Mouse (Mus musculus): ENCODE measurements around the gene Bbip1. TPM values are rescaled to one million over a fixed set of nuclear protein-coding genes. Genes with fewer than 3 reads are reported as not detected.
A peak's percentile ranks its signal among the peaks of the same experiment; 100 is the strongest.

Gene Bbip1
- total and polyA plus RNA-seq, 3 experiments: 71.3 to 75.9 TPM; not detected in 1

- no peaks in the 10 kb centered on the region for H3K79me2 ChIP-seq (ENCODE audit: control insufficient read depth, insufficient read depth, low read length, poor library complexity)
- peak overlapping the region; percentile 12 to 22 for H3K4me3 ChIP-seq (ENCODE audit: control insufficient read depth in 1 of 2, insufficient read depth in 1 of 2, low read depth in 2 of 2, low read length in 2 of 2)
- peaks cover 43 to 62% of the 10 kb centered on the region in 2 experiments for H3K4me1 ChIP-seq (ENCODE audit: control insufficient read depth in 1 of 2, insufficient read depth in 2 of 2, low read length in 2 of 2)
- peak; percentile 82 for DNase-seq (ENCODE audit: low read depth, low spot score)
- H3K27me3 ChIP-seq (ENCODE audit: control insufficient read depth in 1 of 2, insufficient read depth in 2 of 2, low read length in 2 of 2): no peaks in the 10 kb centered on the region
- H3K9ac ChIP-seq (ENCODE audit: control insufficient read depth, low read depth, low read length, poor library complexity, severe bottlenecking): peak overlapping the region; percentile 49
- H3K36me3 ChIP-seq (ENCODE audit: control insufficient read depth in 1 of 2, insufficient read depth in 2 of 2, low read length in 2 of 2): peaks cover 0 to 62% of the 10 kb centered on the region in 2 experiments; a peak in 2 of 4 replicates
- peak overlapping the region; percentile 82 for H3K27ac ChIP-seq (ENCODE audit: control insufficient read depth, low read depth, low read length)
- H3K9me3 ChIP-seq (replicated peaks; ENCODE audit: insufficient read depth, low read length): no peaks in the 10 kb centered on the region
- TF ChIP-seq NELFE (IDR thresholded peaks at IDR 0.05; ENCODE audit: low read depth, low read length): no peak
- peak; percentile 73 for TF ChIP-seq MYC (IDR thresholded peaks at IDR 0.05; ENCODE audit: low read depth, low read length)
- TF ChIP-seq E2F4 (IDR thresholded peaks at IDR 0.05; ENCODE audit: borderline replicate concordance, low read depth, low read length): no peak
- TF ChIP-seq MAX (IDR thresholded peaks at IDR 0.05; ENCODE audit: low read length): peak; percentile 77
- TF ChIP-seq BHLHE40 (IDR thresholded peaks at IDR 0.05; ENCODE audit: borderline replicate concordance, low read depth, low read length): peak; percentile 74; the same call in 1 of the 2 replicates
- peak; percentile 76 for TF ChIP-seq TCF12 (IDR thresholded peaks at IDR 0.05; ENCODE audit: low read depth, low read length)
- no peak for TF ChIP-seq TBP (IDR thresholded peaks at IDR 0.05; ENCODE audit: low read depth, low read length)
- TF ChIP-seq RCOR1 (IDR thresholded peaks at IDR 0.05; ENCODE audit: low read depth, low read length): peak; percentile 74
- 0 out of 2 replicates have a peak, but pooled peaks have one; percentile 51 for TF ChIP-seq MEF2A (IDR thresholded peaks at IDR 0.05; ENCODE audit: extremely low read depth, insufficient replicate concordance, low read depth, low read length, poor library complexity, severe bottlenecking)
- TF ChIP-seq GABPA (IDR thresholded peaks at IDR 0.05; ENCODE audit: low read depth, low read length): no peak
- TF ChIP-seq EP300 (IDR thresholded peaks at IDR 0.05; ENCODE audit: low read depth in 1 of 2, low read length in 2 of 2): peak; percentile 80 to 81
- TF ChIP-seq ZC3H11A (IDR thresholded peaks at IDR 0.05; ENCODE audit: low read depth, low read length): no peak
- peak; percentile 94; the same call in 1 of the 2 replicates for TF ChIP-seq CHD1 (IDR thresholded peaks at IDR 0.05; ENCODE audit: low read depth, low read length)
- TF ChIP-seq JUND (IDR thresholded peaks at IDR 0.05; ENCODE audit: low read depth, low read length): no peak
- TF ChIP-seq KAT2A (conservative IDR thresholded peaks at IDR 0.05; ENCODE audit: low read depth, low read length): no peak
- TF ChIP-seq ETS1 (IDR thresholded peaks at IDR 0.05; ENCODE audit: low read depth, low read length): peak; percentile 89
- no peak for TF ChIP-seq TAL1 (IDR thresholded peaks at IDR 0.05; ENCODE audit: low read length)
- peak; percentile 53; the same call in 1 of the 2 replicates for TF ChIP-seq POLR2AphosphoS5 (IDR thresholded peaks at IDR 0.05; ENCODE audit: borderline replicate concordance, low read depth, low read length)
- no peak for TF ChIP-seq POLR2A (IDR thresholded peaks at IDR 0.05; ENCODE audit: control insufficient read depth in 1 of 2, insufficient read depth in 1 of 2, low read depth in 1 of 2, low read length in 2 of 2, poor library complexity in 1 of 2)
- no peak for TF ChIP-seq USF2 (IDR thresholded peaks at IDR 0.05; ENCODE audit: borderline replicate concordance in 1 of 2, insufficient read depth in 1 of 2, low read depth in 1 of 2, low read length in 2 of 2)
- no peak for TF ChIP-seq POLR2AphosphoS2 (IDR thresholded peaks at IDR 0.05; ENCODE audit: low read length)
- no peak for TF ChIP-seq CHD2 (IDR thresholded peaks at IDR 0.05; ENCODE audit: low read length)
- TF ChIP-seq HCFC1 (IDR thresholded peaks at IDR 0.05; ENCODE audit: low read depth, low read length): peak; percentile 47; the same call in 1 of the 2 replicates
- peak; percentile 95 for TF ChIP-seq ZNF384 (IDR thresholded peaks at IDR 0.05; ENCODE audit: low read depth, low read length)
- peak in 2 of 3 experiments; percentile 7 to 25; a peak in 2 of 6 replicates for TF ChIP-seq CTCF (IDR thresholded peaks at IDR 0.05 in 2 of 3, conservative IDR thresholded peaks at IDR 0.05 in 1 of 3; ENCODE audit: control insufficient read depth in 1 of 3, insufficient read depth in 1 of 3, low read depth in 2 of 3, low read length in 3 of 3, poor library complexity in 1 of 3, severe bottlenecking in 1 of 3)
- TF ChIP-seq MXI1 (IDR thresholded peaks at IDR 0.05; ENCODE audit: low read depth, low read length): peak; percentile 87
- 0 out of 2 replicates have a peak, but pooled peaks have one; percentile 37 for TF ChIP-seq MYB (IDR thresholded peaks at IDR 0.05; ENCODE audit: low read depth, low read length)
- TF ChIP-seq RAD21 (IDR thresholded peaks at IDR 0.05; ENCODE audit: low read depth, low read length): peak; percentile 18
- peak; percentile 72 for TF ChIP-seq ZKSCAN1 (IDR thresholded peaks at IDR 0.05; ENCODE audit: low read depth, low read length)
- peak; percentile 31 for TF ChIP-seq SMC3 (IDR thresholded peaks at IDR 0.05; ENCODE audit: low read depth, low read length)
- TF ChIP-seq MAFK (IDR thresholded peaks at IDR 0.05; ENCODE audit: borderline replicate concordance, low read depth, low read length): no peak
- TF ChIP-seq GATA1 (IDR thresholded peaks at IDR 0.05; ENCODE audit: low read depth, low read length): peak; percentile 79
- TF ChIP-seq NRF1 (IDR thresholded peaks at IDR 0.05; ENCODE audit: insufficient read depth, low read depth, low read length, poor library complexity, severe bottlenecking): no peak
- TF ChIP-seq USF1 (IDR thresholded peaks at IDR 0.05; ENCODE audit: low read depth, low read length): no peak
- no peak for TF ChIP-seq ZMIZ1 (IDR thresholded peaks at IDR 0.05; ENCODE audit: low read depth, low read length)
- TF ChIP-seq ELF1 (IDR thresholded peaks at IDR 0.05; ENCODE audit: low read depth, low read length): 0 out of 2 replicates have a peak, but pooled peaks have one; percentile 9
- TF ChIP-seq MAZ (IDR thresholded peaks at IDR 0.05; ENCODE audit: low read depth, low read length): no peak; the same call in 1 of the 2 replicates
Observed at GRCm38 (mm10) chr19:53892838-53893359, 51.5 kb downstream of the Bbip1 start.

All from MEL (cell line).